Mouse (Mus musculus): Measurements from ENCODE around the gene Kyat1. TPM values are rescaled to one million over a fixed set of nuclear protein-coding genes. Genes with fewer than 3 reads are reported as not detected.

The Kyat1 gene
- 0.31 TPM for polyA plus RNA-seq (2014; fragmentation: Illumina TruSeq; extraction: RNeasy Lipid Tissue Mini Kit (QIAGEN cat#74804))

DNA sequence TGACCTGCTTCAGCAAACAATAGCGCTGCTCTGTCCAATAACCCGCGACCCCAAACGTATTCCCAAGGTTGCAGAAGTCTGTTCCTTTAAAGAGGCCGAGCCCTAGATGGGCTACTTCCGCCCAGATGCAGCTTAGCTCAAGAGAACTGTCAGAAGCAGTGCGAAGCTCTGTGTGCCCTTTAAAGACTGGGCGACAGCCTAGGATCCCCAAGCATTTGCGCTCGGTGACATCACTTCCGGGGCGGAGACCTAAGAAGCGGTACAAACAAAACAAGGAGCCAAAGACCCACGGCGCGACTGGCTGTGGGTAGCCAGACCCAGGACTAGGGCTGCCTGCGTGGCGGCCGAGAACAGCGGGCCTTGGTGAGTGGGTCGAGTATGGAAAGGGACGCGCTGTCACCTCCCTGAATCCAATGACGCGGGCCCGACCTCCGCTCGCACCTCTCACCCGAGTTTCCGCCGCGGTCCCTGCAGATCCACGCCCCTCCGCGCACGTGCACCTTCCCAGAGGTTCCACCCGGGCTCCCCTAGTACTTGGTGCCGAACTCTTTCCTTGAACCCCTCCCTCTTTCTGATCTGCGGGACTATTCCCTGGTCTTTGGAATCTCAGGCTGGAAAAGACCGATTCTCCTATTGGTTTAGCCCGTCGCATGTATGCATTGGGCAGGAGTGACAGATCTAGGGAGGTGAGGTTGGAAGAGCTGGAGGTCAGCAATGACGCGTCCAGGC, at the start of gene Kyat1:
Gene Kyat1 (minus strand): TSS at position 219 of the 729 bp plus-strand sequence.

DNA sequence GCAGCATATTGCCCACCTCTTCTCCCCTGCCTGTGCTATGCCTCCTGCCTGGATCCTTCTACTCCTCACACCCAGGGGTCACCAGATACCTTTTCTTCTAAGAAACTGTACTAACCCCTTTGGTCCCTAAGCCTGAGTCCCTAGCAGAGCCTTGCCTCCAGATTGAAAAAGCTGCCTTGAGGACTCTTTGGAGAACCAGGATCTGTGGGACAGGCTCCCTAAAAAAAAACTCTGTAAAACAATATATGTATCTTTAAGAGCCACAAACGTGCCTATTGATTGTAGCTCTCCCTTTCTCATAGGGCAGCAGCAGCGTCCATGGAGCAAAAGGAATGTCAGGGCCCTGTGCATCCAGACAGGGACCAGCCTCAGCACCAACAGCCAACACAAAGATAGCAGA, 34.6 kb upstream of the Kyat1 start, which contains the start of gene Gm28035:
Gene Gm28035 (plus strand): TSS at position 301 of the 400 bp plus-strand sequence.

GRCm38 (mm10) chr2:30237199-30237880, 31.7 kb upstream of the Kyat1 start, which contains the start of gene Lrrc8a:
Gene Lrrc8a, plus strand, starts transcription at chr2:30237715.

GRCm38 (mm10) chr2:30177700-30178675, 27.7 kb downstream of the Kyat1 start, which contains the start of gene Spout1:
Gene Spout1, minus strand, starts transcription at chr2:30178459.

DNA sequence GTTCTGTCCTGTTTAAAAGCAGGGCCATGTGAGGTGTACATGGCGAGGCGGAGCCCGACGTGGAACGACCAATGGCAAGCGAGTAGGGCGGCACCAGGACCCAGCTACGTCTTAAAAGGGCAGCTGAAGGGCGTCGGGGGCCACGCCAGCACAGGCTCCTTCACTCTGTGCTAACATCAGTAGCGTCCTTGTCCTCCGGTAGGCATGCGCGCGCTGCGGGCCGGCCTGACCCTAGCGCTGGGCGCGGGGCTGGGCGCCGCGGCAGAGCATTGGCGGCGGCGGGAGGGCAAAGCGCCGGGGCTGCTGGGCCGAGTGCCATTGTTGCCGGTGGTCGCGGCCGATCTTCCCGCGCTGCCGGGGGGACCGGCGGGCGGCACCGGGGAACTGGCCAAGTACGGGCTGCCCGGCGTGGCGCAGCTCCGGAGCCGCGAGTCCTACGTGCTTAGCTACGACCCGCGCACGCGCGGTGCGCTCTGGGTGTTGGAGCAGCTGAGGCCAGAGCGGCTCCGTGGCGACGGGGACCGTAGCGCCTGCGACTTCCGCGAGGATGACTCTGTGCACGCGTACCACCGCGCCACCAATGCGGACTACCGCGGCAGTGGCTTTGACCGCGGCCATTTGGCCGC, 34.2 kb downstream of the Kyat1 start, which contains the start of gene Endog:
Gene Endog (plus strand): TSS at position 123 of the 626 bp plus-strand sequence.

Other genes starting within 250 kb of the Kyat1 start
- gene Sptan1, start 240.3 kb downstream of the Kyat1 start, polyA plus RNA-seq (2014; fragmentation: Illumina TruSeq; extraction: RNeasy Lipid Tissue Mini Kit (QIAGEN cat#74804)) = 52.6 TPM
- gene Wdr34, start 157.0 kb downstream of the Kyat1 start, polyA plus RNA-seq (2014; fragmentation: Illumina TruSeq; extraction: RNeasy Lipid Tissue Mini Kit (QIAGEN cat#74804)) = 0.83 TPM
- gene Set, start 148.5 kb downstream of the Kyat1 start, polyA plus RNA-seq (2014; fragmentation: Illumina TruSeq; extraction: RNeasy Lipid Tissue Mini Kit (QIAGEN cat#74804)) = 804 TPM
- gene Pkn3, start 128.2 kb downstream of the Kyat1 start, polyA plus RNA-seq (2014; fragmentation: Illumina TruSeq; extraction: RNeasy Lipid Tissue Mini Kit (QIAGEN cat#74804)) = not detected
- 1.3 TPM for gene Zdhhc12, start 112.2 kb downstream of the Kyat1 start, polyA plus RNA-seq (2014; fragmentation: Illumina TruSeq; extraction: RNeasy Lipid Tissue Mini Kit (QIAGEN cat#74804))
- gene Zer1, start 81.3 kb downstream of the Kyat1 start, polyA plus RNA-seq (2014; fragmentation: Illumina TruSeq; extraction: RNeasy Lipid Tissue Mini Kit (QIAGEN cat#74804)) = 1.5 TPM
- gene Tbc1d13, start 72.1 kb downstream of the Kyat1 start, polyA plus RNA-seq (2014; fragmentation: Illumina TruSeq; extraction: RNeasy Lipid Tissue Mini Kit (QIAGEN cat#74804)) = 11.6 TPM
- not detected for gene Endog, start 34.4 kb downstream of the Kyat1 start, polyA plus RNA-seq (2014; fragmentation: Illumina TruSeq; extraction: RNeasy Lipid Tissue Mini Kit (QIAGEN cat#74804))
- 1.5 TPM for gene Spout1, start 27.4 kb downstream of the Kyat1 start, polyA plus RNA-seq (2014; fragmentation: Illumina TruSeq; extraction: RNeasy Lipid Tissue Mini Kit (QIAGEN cat#74804))
- 2.5 TPM for gene Lrrc8a, start 31.9 kb upstream of the Kyat1 start, polyA plus RNA-seq (2014; fragmentation: Illumina TruSeq; extraction: RNeasy Lipid Tissue Mini Kit (QIAGEN cat#74804))
- gene Gm28035, start 34.7 kb upstream of the Kyat1 start, polyA plus RNA-seq (2014; fragmentation: Illumina TruSeq; extraction: RNeasy Lipid Tissue Mini Kit (QIAGEN cat#74804)) = not detected
- gene Phyhd1, start 60.4 kb upstream of the Kyat1 start, polyA plus RNA-seq (2014; fragmentation: Illumina TruSeq; extraction: RNeasy Lipid Tissue Mini Kit (QIAGEN cat#74804)) = 2.3 TPM
- gene Gm28038, start 75.2 kb upstream of the Kyat1 start, polyA plus RNA-seq (2014; fragmentation: Illumina TruSeq; extraction: RNeasy Lipid Tissue Mini Kit (QIAGEN cat#74804)) = 7.3 TPM
- 6.8 TPM for gene Dolk, start 80.5 kb upstream of the Kyat1 start, polyA plus RNA-seq (2014; fragmentation: Illumina TruSeq; extraction: RNeasy Lipid Tissue Mini Kit (QIAGEN cat#74804))
- gene Nup188, start 80.5 kb upstream of the Kyat1 start, polyA plus RNA-seq (2014; fragmentation: Illumina TruSeq; extraction: RNeasy Lipid Tissue Mini Kit (QIAGEN cat#74804)) = 31.1 TPM
- not detected for gene Sh3glb2, start 153.5 kb upstream of the Kyat1 start, polyA plus RNA-seq (2014; fragmentation: Illumina TruSeq; extraction: RNeasy Lipid Tissue Mini Kit (QIAGEN cat#74804))
- 0.29 TPM for gene Miga2, start 158.4 kb upstream of the Kyat1 start, polyA plus RNA-seq (2014; fragmentation: Illumina TruSeq; extraction: RNeasy Lipid Tissue Mini Kit (QIAGEN cat#74804))
- gene Dolpp1, start 186.4 kb upstream of the Kyat1 start, polyA plus RNA-seq (2014; fragmentation: Illumina TruSeq; extraction: RNeasy Lipid Tissue Mini Kit (QIAGEN cat#74804)) = not detected
- gene Crat, start 210.0 kb upstream of the Kyat1 start, polyA plus RNA-seq (2014; fragmentation: Illumina TruSeq; extraction: RNeasy Lipid Tissue Mini Kit (QIAGEN cat#74804)) = 4.6 TPM
- 2.7 TPM for gene Ptpa, start 210.2 kb upstream of the Kyat1 start, polyA plus RNA-seq (2014; fragmentation: Illumina TruSeq; extraction: RNeasy Lipid Tissue Mini Kit (QIAGEN cat#74804))

Data from ovary, adult 10 weeks (tissue).